Mouse (Mus musculus): ENCODE measurements around the gene Selenof. TPM values are rescaled to one million over a fixed set of nuclear protein-coding genes. Genes with fewer than 3 reads are reported as not detected.

Gene Selenof
- 422 and 491 TPM in 2 replicates for polyA plus RNA-seq (2012; rRNA removed)

- peak; percentile 90 for DNase-seq (ENCODE audit: low spot score)
Observed at GRCm38 (mm10) chr3:144570047-144570815, at the start of gene Selenof, which contains the start of gene Hs2st1. Selenof (plus strand) TSS chr3:144570304. Hs2st1 (minus strand) TSS chr3:144570181.

GRCm38 (mm10) chr3:144527918-144528317 is 42.2 kb upstream of the Selenof start:
- DNase-seq (ENCODE audit: low spot score), result no peak

- no peak for DNase-seq (ENCODE audit: low spot score)
Observed at GRCm38 (mm10) chr3:144531023-144531422, 39.1 kb upstream of the Selenof start.

- no peak for DNase-seq (ENCODE audit: low spot score)
Observed at GRCm38 (mm10) chr3:144535056-144535455, 35.0 kb upstream of the Selenof start.

- no peak for DNase-seq (ENCODE audit: low spot score)
Observed at GRCm38 (mm10) chr3:144537078-144537855, 32.8 kb upstream of the Selenof start.

GRCm38 (mm10) chr3:144539051-144539450 is 31.1 kb upstream of the Selenof start:
- DNase-seq (ENCODE audit: low spot score), result no peak

GRCm38 (mm10) chr3:144540805-144541204 is 29.3 kb upstream of the Selenof start:
- no peak for DNase-seq (ENCODE audit: low spot score)

- no peak for DNase-seq (ENCODE audit: low spot score)
Observed at GRCm38 (mm10) chr3:144541906-144542438, 28.1 kb upstream of the Selenof start.

GRCm38 (mm10) chr3:144545152-144545551 is 25.0 kb upstream of the Selenof start:
- no peak for DNase-seq (ENCODE audit: low spot score)

- DNase-seq (ENCODE audit: low spot score), result no peak
Observed at GRCm38 (mm10) chr3:144545832-144546231, 24.3 kb upstream of the Selenof start.

- no peak for DNase-seq (ENCODE audit: low spot score)
Observed at GRCm38 (mm10) chr3:144546490-144546889, 23.6 kb upstream of the Selenof start.

- no peak for DNase-seq (ENCODE audit: low spot score)
Observed at GRCm38 (mm10) chr3:144548186-144548845, 21.8 kb upstream of the Selenof start.

GRCm38 (mm10) chr3:144550036-144550435 is 20.1 kb upstream of the Selenof start:
- no peak for DNase-seq (ENCODE audit: low spot score)

GRCm38 (mm10) chr3:144550659-144551058 is 19.4 kb upstream of the Selenof start:
- DNase-seq (ENCODE audit: low spot score), result no peak

GRCm38 (mm10) chr3:144551416-144551815 is 18.7 kb upstream of the Selenof start:
- no peak for DNase-seq (ENCODE audit: low spot score)

GRCm38 (mm10) chr3:144553942-144554341 is 16.2 kb upstream of the Selenof start:
- DNase-seq (ENCODE audit: low spot score), result no peak

GRCm38 (mm10) chr3:144554503-144554902 is 15.6 kb upstream of the Selenof start:
- DNase-seq (ENCODE audit: low spot score), result no peak

GRCm38 (mm10) chr3:144555144-144555543 is 15.0 kb upstream of the Selenof start:
- no peak for DNase-seq (ENCODE audit: low spot score)

GRCm38 (mm10) chr3:144556625-144557324 is 13.3 kb upstream of the Selenof start:
- no peak for DNase-seq (ENCODE audit: low spot score)

- DNase-seq (ENCODE audit: low spot score), result no peak
Observed at GRCm38 (mm10) chr3:144558274-144558673, 11.8 kb upstream of the Selenof start.

GRCm38 (mm10) chr3:144561511-144562250 is 8.4 kb upstream of the Selenof start:
- DNase-seq (ENCODE audit: low spot score), result no peak
